Mouse (Mus musculus) neural tube, embryonic 10.5 days (tissue): ENCODE measurements around the gene Csnk1g1.

Source experiments
- DNase-seq: peaks from one replicate; pipeline ENCODE4 v3.0.0-alpha.2; 2017; ENCODE audit warnings: low spot score; ENCODE audit errors: extremely low spot score

Gene Csnk1g1

DNA sequence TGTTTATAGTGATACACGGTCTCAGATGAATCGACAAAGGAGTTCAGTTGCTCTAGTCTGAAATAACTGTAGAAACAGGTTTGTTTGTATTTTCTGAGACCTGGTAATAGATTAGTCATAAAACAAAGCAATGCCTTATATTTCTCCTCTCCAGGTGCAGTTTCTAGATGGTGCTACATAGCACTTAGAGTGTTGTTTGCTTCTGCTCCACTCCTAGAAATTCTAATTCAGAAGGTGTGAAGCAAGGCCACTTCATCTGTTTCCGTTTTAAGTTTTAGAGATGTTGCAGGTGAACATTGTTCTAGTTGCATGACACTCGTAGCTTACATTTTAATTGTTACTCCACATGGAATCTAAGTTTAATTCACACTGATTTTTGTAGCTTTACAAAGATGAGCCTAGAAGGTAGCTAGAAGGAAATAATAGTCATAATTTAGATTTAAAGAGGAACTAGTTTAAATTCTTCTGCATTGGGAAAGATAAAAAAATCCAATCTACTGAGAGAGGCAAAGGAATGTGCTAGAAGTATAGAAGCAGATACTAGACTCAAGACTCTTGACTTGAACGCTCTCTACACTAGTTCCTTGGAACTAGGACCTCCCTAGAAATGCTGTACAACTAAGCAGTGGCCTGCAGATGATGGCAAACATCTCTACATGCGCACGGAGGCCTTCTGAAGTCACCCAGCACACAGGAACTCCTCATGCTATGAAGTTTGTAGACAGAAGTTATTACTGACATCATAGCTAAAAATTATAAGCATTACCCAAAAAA lies 87.1 kb downstream of the Csnk1g1 start:
- no peak for DNase-seq

DNA sequence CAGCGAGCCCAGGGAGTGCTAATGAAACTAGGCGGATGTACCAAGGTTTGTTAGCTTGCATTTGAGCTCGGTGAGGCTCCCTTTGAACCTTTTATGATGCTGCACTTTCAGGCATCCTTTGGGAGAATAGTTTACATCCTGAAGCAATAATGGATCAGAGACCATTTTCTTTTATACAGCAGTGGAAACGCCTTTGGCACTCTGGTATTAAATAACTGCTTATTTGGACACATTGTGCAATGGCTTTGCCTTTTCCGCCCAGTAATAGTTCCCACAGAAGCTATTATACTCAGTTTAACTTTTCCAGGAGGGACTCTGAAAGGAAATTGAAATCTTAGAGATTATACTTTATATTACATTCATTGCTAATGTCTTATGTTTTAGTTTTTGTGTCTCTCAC lies 90.2 kb downstream of the Csnk1g1 start:
- no peak for DNase-seq

DNA sequence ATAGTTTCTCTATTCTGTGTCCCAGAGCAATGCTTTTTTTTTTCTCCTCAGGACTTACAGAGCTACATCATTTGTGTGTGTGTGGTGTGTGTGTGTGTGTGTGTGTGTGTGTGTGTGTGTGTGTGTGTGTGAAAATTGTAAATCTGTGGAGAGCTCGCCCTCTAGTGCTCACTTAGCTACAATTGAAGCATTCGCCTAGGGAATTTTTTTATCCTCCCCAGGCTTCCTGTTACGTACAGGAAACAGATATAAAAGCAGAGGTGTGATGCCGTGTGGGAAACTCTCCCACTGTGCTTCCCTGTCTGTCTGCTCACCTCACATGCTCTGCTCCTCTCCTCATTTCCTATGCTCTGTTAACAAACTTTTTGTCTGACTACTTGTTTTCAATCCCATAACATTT lies 95.7 kb downstream of the Csnk1g1 start:
- DNase-seq: peak; percentile 16

DNA sequence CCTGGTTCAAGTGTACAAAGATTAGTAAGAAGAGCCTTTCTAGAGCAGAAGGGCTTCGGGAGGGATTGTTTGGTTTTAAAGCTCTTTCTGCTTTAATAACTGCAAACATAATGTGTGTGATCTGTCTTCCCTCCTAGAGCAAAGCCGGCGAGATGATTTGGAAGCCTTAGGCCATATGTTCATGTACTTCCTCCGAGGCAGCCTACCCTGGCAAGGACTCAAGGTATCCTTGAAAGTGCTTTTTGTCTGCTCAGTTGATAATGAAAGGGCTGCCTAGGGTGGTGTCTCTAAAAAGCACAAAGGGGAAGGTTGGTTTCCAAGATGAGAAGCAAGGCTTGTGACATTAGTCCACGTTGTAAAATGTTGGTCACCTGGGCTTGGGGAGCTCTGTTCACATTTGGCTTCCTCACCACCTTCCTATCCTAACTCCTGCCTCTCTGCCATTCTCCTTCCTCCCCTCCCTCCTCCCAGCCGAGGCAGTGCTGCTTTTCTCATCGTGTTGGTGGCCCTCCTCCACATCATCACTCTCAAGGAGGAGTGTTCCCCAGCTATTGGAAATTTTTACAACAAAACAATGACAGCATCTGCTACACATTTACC lies 99.0 kb downstream of the Csnk1g1 start:
- no peak for DNase-seq

DNA sequence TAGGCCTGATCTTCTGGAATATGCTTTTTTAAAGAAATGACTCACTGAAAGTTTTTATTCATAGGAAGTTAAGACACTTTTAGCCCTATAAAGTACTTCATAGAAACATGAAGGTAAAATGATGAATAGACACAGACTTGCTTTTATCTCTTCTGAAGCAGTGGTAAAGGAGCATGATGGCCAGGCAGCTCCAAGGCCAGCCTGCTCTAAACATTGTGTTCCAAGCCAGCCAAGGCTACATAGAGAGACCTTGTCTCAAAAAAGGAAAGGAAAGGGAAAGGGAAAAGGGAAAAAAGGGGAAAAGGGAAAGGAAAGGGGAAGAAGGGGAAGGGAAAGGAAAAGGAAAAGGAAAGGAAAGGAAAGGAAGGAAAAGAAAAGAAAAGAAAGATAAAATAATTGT lies 111.9 kb downstream of the Csnk1g1 start:
- no peak for DNase-seq

DNA sequence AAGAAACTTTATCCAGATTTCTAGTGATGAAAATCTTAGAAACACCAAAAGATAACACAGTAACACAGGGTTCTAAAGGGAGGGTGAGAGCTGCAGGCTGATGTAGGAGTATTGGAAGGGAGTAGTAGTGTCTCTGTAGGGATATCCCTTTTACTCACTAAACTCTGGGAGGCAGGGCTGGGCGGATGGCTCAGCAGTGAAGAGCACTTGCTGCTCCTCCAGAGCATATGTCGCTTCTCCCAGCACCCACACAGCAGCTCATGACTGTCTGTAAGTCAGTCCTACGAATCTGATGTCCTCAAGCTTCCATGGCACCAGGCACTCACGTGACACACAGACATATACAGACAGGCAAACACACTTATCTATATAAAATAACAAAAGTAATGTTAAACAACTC lies 129.4 kb downstream of the Csnk1g1 start:
- DNase-seq: no peak

DNA sequence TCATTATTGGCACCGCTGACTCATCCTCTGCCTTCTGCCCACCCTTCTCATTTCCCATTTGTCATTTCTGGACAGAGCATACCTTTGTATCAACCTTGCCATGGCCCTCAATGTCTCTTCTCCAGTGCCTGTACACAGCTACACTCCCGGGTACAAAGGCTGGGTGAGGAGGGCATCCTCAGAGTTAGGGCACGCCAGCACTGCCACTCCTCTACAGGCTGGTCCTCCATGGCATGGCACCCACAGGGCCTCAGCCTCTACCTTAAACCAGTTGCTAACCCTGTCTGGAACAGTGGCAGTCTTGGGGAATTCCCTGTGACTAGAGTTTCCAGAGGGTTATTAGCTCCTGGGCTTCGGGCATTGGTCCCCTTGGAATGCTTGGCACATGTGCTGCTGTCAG lies 129.9 kb downstream of the Csnk1g1 start:
- DNase-seq: no peak

DNA sequence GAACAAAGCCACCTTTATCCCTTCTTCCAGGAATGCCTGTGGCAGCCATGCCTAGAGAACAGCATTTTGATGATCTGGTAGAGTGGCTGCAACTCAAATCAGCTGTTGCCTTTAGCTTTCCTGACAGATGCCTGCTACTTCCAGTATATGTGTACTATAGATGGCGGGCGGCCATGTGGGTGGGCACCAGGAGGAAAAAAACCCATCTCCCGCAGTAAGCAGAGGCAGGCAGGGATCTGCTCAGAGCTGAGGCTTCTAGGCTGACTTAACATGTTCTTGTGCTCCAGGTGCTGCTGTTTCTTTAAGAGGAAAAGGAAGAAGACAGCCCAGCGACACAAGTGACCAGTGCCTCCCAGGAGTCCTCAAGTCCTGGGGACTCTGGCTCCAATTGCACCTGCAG lies 130.6 kb downstream of the Csnk1g1 start:
- no peak for DNase-seq

DNA sequence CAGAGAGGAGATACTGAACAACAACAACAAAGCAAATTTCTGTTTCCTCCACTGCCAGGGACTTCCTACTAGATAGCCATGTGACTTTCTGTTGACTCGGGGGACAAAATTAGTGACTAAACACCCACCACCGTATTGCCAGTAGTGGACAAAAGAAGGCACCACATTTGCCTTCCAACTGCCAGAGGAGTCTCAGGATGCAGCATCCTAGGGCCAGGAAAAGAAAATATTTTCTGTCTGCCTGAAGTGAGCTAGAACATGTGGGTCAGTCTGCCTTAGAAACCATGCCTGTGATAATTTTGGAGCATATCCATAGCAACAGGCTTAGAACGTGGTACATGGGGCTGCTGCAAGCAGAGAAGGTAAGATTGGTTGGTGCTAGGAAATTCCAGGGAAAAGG lies 132.1 kb downstream of the Csnk1g1 start:
- no peak for DNase-seq

DNA sequence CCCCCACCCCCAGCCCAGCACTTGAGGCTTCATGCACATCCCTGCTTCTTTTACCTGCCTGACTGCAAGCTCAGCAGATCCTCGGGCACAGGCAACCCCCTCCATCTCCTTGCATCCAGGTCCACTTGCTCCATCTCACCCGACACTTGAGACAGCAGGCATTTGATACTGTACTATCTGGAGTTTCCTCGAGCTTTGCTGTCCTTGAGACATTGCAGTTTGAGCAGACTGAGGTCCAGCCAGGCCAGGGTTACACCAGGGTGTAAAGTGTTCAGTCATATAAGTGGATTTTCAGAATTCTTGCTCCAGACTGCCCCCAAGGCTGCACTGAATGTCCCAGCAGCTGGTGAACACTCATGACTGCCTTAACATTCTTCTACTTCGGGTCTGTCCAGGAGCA lies 133.6 kb downstream of the Csnk1g1 start:
- DNase-seq: no peak

DNA sequence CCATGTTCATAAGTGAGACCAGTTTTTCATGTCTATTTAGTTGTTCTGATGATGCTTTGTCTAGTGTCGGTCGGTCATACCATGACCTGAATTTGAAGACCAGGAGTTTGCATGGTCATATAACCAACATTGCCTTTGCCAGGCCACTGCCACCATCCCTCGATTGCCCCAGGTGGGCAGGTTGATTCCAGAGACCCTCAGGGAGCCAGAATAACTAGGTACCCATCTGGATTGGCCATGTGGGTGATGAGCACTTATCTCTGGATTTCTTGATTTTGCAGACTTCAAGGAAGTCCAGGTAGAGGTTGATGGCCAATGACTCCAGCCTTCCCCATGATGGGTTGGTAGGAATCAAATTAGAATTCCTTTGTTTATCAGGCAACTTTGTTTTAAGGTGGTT lies 134.5 kb downstream of the Csnk1g1 start:
- DNase-seq: no peak

DNA sequence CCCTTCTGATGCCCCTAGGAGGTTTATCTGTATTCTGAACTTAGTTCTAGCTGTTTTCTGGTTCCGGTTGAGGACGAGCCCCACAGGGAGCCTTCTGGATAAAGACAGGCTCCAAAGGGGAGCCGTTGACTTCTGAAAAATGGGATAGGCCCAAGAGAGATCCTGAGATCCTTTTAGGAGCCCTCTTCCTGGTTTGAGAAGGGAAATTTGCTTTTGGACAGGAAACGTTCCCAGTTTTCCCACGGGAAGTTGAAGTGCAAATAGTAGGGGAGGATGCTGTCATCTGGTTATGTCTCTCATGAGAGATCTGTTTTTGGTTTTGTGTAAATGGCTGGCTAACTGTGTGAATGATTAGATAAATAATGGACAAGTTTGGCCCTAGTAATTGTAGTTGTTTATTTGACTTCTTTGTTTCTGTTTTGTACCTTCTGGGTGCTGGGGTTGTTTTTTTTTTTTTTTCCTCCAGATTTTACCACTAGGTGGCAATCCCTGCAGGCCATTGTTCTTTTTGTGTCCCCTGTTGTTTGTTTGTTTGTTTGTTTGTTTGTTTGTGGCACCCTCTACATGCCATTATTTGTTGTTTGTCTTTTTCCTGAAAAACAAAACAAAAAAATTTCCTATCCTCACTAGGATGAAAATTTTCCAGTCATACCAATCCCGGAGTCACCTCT lies 141.3 kb downstream of the Csnk1g1 start:
- DNase-seq: no peak

DNA sequence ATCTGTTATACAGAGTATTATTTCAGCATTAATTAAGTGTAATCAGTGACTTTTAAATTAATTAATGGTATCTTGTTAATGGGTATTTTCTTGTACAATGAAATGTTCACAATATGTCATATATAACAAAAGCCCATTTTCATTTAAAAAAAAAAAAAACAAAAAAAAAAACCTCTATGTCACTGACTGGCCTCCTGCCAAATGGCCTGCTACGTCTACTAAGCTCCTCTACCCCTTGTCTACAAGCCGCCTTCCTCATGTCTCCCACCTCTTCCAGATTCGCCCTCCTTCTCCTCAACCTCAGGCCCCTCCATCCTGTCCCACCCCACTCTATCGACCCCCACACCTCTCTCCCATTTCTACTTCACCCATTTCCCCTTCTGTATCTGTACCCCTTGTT lies 142.8 kb downstream of the Csnk1g1 start:
- no peak for DNase-seq

DNA sequence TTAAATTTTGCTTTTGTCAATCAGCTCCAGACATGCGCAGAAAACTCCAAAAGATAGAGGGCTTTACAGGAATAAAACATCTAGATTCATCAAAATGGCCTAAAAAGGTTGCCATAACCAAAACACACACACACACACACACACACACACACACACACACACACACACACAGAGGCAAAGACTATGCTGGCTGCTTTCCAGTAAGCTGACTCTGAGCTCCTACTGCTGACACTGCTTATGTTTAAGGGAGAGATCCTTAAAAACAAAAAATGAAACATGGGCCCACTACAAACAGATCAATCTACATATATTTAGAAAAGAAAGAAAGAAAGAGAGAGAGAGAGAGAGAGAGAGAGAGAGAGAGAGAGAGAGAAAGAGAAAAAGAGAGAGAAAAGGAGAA lies 144.0 kb downstream of the Csnk1g1 start:
- no peak for DNase-seq

DNA sequence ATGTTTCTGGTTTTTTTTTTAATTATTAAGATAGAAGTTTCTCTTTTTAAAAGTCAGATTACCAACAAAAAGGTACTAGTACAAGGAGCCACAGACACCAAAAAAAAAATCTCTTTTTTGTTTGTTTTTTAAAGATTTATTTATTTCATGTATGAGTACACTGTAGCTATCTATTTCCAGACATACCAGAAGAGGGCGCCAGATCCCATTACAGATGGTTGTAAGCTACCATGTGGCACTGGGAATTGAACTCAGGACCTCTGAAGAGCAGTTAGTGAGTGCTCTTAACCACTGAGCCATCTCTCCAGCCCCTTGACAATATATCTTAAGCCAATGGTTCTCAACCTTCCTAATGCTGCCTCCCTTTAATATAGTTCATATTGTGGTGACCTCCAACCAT lies 144.9 kb downstream of the Csnk1g1 start:
- no peak for DNase-seq

DNA sequence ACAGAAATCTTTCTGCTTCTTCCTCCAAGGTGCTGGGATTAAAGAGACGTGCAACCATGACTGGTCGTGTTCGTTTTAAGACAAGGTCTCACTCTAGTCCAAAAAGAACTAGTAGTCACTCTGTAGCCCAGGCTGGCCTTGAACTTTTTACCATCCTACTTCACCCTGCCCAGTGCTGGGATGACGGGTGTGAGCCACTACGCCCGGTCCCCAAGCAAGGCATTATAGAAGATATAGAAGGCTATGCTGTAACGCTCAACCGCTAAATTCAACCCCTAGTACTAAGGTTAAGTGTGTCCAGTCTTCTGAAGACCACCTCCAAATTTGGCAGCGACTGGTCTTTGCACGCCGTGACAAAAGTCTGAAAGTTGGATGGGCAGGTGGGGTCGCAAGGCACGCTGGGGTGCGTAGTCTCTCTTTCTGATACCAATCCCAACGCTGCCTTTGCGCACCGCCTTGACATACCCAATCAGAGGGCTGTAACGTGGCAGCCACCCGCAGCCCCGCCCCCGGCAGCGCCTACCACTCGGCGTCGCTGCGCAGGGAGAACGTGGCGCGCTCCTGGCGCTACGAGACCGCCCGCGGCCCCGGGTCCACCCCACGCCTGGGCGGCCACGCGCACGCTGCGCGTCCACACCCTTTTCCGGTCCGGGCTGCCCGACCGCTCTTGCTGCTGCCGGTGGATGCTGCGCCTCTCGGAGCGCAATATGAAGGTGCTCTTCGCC lies 151.0 kb downstream of the Csnk1g1 start, which contains the start of gene Ppib:
Ppib (plus strand) TSS at position 640 of the 725 bp plus-strand sequence.
- peak; percentile 98 for DNase-seq

DNA sequence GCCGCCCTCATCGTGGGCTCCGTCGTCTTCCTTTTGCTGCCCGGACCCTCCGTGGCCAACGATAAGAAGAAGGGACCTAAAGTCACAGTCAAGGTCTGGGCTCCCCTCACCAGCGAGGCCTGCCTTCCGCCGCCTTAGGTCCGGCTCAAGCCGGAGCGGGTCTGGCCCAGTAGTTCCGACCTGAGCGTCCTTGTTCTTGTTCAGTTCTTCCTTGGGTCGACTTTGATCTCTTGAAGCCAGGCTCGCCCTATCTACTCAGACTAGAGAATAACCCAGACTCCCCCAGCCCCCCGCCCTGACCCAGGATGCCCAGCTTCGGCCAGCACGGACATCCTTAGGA lies 151.6 kb downstream of the Csnk1g1 start:
- no peak for DNase-seq

DNA sequence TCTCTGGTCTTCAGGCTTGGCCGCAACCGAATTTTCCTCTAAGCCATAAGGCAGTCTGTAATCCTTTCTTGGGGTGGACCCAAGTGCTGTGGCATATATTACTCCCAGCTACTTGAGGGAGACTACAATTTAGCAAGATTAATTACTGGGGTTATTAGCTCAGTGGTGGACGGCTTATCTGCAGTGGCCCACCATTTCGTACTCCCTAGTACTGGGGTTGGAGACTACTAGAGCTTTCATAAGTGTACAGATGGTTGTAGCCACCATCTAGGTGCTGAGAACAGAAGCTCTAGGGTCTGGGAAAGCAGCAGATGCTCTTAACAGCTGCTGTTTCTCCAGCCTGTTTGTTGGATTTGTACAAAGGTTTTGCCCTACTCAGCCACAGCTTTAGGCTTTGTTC lies 152.3 kb downstream of the Csnk1g1 start:
- peak; percentile 21 for DNase-seq

DNA sequence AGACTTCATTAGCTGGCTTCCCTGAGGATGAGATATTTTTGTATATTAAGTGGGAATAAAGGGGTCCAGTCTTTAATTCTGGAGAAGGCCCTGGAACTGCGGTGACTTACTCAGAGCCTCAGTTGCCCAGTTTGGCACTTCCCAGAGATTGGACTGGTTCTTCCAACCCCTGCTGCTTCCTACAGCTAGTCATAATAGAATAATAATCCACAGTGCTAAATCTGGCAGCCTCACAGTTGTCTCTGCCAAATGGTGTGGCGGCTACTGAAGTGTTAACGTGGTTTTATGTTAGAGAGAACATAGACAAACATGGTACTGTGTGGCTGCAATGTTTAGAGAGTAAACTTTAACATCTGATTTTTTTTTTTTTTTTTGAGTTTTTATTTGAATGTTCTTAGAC lies 152.9 kb downstream of the Csnk1g1 start:
- no peak for DNase-seq

DNA sequence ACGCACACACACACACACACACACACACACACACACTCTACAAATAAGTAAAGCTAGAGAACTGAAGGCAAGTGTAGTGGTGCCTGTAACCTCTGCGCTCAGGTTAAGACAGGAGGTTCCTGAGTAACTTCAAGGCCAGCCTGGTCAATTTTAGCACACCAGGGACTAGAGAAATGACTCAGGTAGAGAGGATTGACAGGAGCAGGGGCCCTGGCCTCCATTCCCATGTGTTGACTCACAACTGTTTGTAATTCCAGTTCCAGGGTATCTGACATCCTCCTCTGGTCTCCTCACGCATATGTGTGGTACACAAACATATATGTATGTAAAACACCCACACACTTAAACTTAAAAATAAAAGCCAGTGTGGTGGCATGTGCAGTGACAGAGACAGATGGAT lies 154.7 kb downstream of the Csnk1g1 start:
- no peak for DNase-seq

DNA sequence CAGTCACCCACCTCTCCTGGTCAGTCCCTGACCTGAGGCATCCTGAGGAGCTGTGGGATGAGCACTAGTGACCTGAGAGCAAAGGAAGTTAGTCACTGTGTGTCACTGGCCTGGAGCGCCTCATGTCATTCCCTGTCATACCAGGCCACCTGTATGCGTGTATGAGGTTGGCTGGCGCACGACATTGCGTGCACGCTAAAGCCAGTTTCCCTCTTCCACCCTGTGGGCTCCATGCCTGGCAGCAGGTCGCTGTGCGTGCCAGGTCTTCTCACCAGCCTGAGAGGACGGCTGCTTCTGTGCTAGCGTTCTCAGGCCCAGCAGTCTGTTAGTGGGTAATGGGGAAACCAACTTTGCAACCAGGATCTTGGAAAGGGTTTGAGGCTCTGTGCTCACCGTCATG lies 155.6 kb downstream of the Csnk1g1 start:
- DNase-seq: no peak

DNA sequence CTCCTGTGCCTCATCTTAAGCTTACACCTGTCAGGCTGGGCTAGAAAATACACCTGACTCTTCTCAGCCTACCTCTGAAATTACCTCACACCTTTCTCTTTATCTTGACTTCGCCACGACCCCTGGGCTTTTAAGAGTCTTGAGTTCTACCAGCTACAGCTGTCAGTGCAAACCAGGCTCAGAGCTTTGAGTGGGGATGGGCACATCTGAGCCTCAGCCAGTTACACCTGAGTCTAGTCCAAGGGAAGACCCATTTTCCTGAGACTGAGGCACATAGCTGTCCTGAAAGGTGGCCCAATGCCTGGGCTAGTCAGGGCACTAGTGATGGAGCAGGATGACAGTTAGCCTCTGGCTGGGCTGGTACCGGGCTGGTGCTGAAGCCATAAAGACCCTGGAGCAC lies 158.1 kb downstream of the Csnk1g1 start:
- DNase-seq: no peak
